Mouse (Mus musculus) macrophage (primary cell): Measurements from ENCODE around the gene Dok7. TPM values are rescaled to one million over a fixed set of nuclear protein-coding genes. Genes with fewer than 3 reads are reported as not detected.

Experiments
- H3K27ac ChIP-seq: fragments of 350-480 bp; formaldehyde crosslinking; 2 replicates; pipeline ENCODE4 v1.9.0; 2021
- H3K36me3 ChIP-seq: fragments of 350-480 bp; formaldehyde crosslinking; 2 replicates; pipeline ENCODE4 v1.9.0; 2021; ENCODE audit errors: inconsistent target
- H3K4me3 ChIP-seq: fragments of 350-480 bp; formaldehyde crosslinking; 2 replicates; pipeline ENCODE4 v1.9.0; 2021; ENCODE audit errors: inconsistent target
- H3K79me2 ChIP-seq: fragments of 350-480 bp; formaldehyde crosslinking; 2 replicates; pipeline ENCODE4 v1.9.0; 2021; ENCODE audit errors: inconsistent target
- WGBS: methylation state at CpG from one replicate; pipeline ENCODE4 v1.1.7; 2026; ENCODE audit warnings: inconsistent platforms; ENCODE audit not compliant: missing documents; 5-methylcytosine and 5-hydroxymethylcytosine counted together
- polyA plus RNA-seq: library from polyadenylated mRNA; stranded (reverse); fragments of 250-400 nt; gene quantifications from 3 replicates; pipeline ENCODE4 v1.2.4, GENCODE M21; 2018; ENCODE audit warnings: inconsistent platforms

The Dok7 gene
- polyA plus RNA-seq, 1 experiment from 2014 or later: 0.07 TPM

DNA sequence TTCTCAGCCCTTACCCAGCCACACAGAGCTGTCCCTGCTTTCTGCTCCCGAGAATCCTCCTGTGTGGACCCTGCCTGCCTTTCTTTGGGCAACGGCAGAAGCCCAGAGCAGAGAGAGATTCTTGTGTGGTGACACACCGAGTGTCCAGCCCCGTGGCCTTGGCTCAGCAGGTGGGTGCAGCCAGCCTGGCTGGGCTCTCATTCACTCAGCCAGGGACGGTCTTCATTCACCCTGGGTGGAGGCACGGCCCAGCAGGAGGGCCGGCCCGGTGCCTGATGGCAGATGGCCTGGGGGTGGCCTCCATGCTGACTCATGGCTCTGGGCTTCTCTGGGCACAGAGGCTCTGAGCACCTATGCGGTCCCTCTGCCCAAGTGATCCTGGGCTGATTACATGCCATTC lies 17.4 kb downstream of the Dok7 start:
- 76% methylated on average over 9 of the region's 9 CpGs for WGBS

DNA sequence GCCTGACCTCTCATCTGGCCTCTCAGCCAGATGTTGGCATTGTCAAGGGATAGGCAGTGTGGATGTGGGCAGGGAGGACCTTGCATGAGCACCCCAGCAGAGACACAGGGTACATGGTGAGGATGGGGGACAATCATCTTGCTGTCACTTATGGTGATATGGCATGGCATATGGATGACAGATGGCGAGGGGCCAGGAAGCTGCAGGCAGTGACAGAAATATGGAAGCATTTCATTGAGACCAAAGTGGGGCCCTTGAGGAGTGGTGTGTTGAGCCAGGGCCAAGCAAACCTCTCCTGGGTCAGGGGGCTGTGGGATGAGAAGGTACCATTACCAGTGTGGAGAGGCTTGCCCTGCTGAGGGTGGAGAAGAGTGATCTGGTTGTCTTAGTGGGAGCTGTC lies 19.8 kb downstream of the Dok7 start:
- WGBS: 83% methylated on average over 1 of the region's 1 CpGs
- no peaks in the 10 kb centered on the region for H3K79me2 ChIP-seq
- no peaks in the 10 kb centered on the region for H3K36me3 ChIP-seq
- no peak overlapping the region for H3K4me3 ChIP-seq
- H3K27ac ChIP-seq: no peak overlapping the region

More for the DNA sequence above, 17.4 kb downstream of the Dok7 start:
- no peak overlapping the region for H3K27ac ChIP-seq
- H3K36me3 ChIP-seq: no peaks in the 10 kb centered on the region
- no peaks in the 10 kb centered on the region for H3K79me2 ChIP-seq
- H3K4me3 ChIP-seq: no peak overlapping the region

- 90% methylated on average over 17 of the region's 18 CpGs for WGBS
- Histone ChIP-seq H3K27ac (no peak overlapping the region), H3K36me3 (no peaks in the 10 kb centered on the region)
These were observed 22.5 kb downstream of the Dok7 start for GRCm38 (mm10) chr5:35079101-35079500.

DNA sequence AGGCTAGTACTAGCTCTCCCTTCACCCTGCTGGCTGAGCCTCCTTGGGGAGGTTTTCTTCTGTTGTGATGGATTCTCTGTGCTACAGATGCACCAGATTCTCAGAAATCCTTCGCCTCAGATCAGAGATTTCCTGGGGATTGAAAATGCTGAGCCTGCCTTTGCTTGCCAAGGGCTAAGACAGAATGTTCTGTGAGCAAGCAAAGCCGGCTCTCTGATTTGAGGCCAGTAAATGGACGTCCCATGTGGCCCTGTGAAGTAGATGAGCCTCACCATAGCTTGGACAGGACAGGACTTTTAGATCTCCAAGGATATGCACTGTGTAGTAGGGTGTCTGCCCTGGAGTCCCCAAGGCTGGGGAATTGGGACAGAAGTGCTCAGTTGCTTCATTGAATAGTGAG lies 28.3 kb downstream of the Dok7 start:
- WGBS: 87% methylated on average over 3 of the region's 3 CpGs
- H3K4me3 ChIP-seq: no peak overlapping the region
- no peaks in the 10 kb centered on the region for H3K79me2 ChIP-seq
- H3K36me3 ChIP-seq: no peaks in the 10 kb centered on the region
- H3K27ac ChIP-seq: no peak overlapping the region

More at GRCm38 (mm10) chr5:35079101-35079500, 22.5 kb downstream of the Dok7 start:
- no peaks in the 10 kb centered on the region for H3K79me2 ChIP-seq
- H3K4me3 ChIP-seq: no peak overlapping the region

DNA sequence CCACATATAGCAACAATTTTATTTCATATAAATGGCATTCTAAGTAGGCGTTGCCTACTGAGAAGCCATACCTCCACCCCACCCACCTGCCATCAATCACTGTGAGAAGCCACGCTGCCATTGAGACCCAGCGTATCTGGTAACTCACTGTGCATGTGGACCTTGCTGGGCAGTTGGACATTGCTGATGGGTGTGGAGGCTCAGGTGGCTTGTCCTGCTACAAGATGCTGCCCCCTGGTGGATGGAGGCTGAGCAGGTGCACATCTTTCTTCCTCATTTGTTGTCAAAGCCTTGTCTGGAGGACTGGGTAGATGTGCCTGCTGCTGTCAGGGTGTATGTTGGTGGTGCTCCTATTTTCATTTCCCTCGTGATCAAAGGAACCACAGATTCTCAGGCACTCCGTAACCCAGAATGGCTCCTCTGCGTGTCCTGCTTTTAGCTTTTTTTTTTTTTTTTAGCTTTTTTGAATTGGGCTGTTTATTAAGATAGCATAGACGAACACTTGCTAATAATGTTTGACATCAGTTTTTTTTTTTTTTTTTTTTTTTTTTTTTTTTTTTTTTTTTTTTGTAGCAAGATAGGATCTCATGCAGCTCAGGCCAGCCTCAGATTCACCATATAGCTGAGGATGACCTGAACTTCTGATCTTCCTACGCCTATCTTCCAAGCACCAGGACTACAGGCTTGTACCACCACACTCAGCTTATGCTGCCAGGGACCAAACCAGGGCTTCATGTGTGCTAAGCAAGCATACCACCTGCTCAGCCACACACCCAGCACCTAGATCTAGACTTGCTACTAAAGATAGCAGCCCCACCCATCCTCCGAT lies 32.4 kb downstream of the Dok7 start:
- no peaks in the 10 kb centered on the region for H3K79me2 ChIP-seq
- no peak overlapping the region for H3K4me3 ChIP-seq
- peaks cover 23% of the 10 kb centered on the region for H3K36me3 ChIP-seq
- 66% methylated on average over 9 of the region's 9 CpGs for WGBS
- H3K27ac ChIP-seq: no peak overlapping the region

DNA sequence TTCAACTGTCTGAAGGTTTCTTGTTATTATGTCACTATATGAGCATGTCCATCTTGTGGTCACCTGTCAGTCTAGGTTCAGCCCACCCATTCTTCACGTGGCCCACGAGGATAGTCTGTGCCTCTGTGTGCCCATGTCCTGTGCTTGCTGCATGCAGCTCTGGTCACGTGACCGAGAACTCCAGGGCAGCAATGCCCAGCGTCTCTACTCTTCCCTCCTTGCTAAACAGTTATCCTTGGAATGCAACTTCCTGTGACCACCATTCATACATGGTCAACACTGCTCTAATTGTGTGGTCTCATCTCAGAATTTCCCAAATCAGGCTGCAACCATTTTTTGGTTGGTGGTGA lies 33.0 kb downstream of the Dok7 start:
- 88% methylated on average over 5 of the region's 5 CpGs for WGBS
- Histone ChIP-seq H3K36me3 (peaks cover 27% of the 10 kb centered on the region), H3K4me3 (no peak overlapping the region), H3K79me2 (no peaks in the 10 kb centered on the region), H3K27ac (no peak overlapping the region)

DNA sequence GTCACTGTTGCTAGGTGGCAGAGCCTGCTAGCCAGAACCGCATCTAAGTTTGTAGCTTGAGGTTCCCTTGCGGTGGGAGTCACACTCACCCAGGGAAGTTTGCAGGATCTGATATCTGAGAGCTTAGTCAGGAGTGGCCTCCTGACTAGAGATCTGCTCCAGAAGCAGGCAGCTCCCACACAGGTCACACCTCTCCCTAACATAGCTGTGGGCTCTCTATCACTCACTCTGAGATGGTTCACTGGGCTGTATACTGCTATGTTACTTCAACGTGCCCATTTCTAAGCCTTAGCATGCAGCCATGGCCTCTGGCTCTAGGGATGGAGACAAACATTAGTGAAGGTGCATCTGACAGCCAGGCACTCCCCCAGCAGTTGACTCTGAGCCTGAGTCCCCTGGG lies 35.1 kb downstream of the Dok7 start:
- 91% methylated on average over 3 of the region's 3 CpGs for WGBS
- peaks cover 47% of the 10 kb centered on the region for H3K36me3 ChIP-seq

GRCm38 (mm10) chr5:35103086-35103485 lies 46.5 kb downstream of the Dok7 start:
- Histone ChIP-seq H3K36me3 (peaks cover 37% of the 10 kb centered on the region), H3K4me3 (no peak overlapping the region), H3K79me2 (peaks cover 39% of the 10 kb centered on the region), H3K27ac (no peak overlapping the region)
- 18% methylated on average over 8 of the region's 8 CpGs for WGBS

More for the DNA sequence above, 35.1 kb downstream of the Dok7 start:
- Histone ChIP-seq H3K79me2 (no peaks in the 10 kb centered on the region), H3K4me3 (no peak overlapping the region), H3K27ac (no peak overlapping the region)

DNA sequence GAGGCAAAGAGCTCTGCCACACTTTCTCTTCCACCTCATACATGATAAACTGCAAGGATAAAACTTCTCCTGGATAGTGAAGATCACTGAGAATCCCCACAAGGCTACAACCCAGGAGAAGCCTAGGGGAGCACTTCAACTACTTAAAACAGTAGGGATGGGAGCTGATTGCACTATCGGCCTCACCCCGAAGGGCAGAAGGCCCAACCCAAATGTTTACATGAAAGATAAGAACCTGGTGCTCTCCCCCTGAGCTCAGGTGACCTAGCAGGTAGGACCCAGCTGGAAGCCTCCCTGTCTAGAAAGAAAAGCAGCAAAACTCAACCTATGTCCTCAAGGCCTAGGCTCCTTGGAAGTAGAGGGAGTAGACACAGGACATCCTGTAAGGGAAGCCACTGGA lies 47.0 kb downstream of the Dok7 start:
- H3K36me3 ChIP-seq: peaks cover 33% of the 10 kb centered on the region
- no peak overlapping the region for H3K27ac ChIP-seq
- 81% methylated on average over 2 of the region's 2 CpGs for WGBS
- peaks cover 39% of the 10 kb centered on the region for H3K79me2 ChIP-seq
- no peak overlapping the region for H3K4me3 ChIP-seq

DNA sequence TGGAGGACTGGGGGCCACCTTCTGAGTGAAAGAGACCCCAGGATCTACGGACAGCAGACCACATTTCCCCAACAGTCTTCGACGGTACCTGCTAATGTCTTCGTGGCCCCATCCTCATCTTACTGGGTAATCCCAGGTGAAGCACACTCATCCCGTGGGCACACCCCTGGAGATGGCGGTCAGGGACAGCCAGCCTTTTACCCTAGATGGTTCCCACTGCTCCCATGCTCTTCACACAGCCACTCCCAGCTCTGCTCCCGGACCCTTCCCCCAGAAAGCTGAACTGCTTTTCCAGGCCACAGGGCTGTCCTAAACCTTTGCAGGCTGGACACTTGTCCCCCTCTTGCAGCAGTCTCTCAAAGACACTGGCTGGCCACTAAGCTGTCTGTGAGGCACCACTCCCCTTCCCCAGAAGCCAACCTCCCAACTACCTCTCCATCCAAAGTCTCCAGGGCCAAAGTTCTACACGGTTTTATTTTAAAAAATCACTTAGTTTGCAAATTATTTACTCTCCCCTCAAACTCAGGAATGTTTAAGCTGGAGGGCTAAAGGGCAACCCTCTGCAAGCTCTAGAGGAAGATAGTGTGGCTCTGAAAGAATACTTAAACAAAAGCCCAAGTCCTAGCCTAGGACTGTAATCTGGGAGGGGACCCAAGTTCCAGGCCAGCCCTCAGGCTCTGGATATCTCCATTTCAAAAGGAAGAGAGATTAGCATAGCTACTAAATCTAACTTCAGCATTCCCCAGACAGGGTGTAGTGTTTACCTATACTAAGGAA lies 47.8 kb downstream of the Dok7 start:
- Histone ChIP-seq H3K79me2 (peaks cover 39% of the 10 kb centered on the region), H3K4me3 (peak overlapping the region; percentile 74), H3K36me3 (peaks cover 24% of the 10 kb centered on the region), H3K27ac (no peak overlapping the region)
- 87% methylated on average over 8 of the region's 8 CpGs for WGBS

DNA sequence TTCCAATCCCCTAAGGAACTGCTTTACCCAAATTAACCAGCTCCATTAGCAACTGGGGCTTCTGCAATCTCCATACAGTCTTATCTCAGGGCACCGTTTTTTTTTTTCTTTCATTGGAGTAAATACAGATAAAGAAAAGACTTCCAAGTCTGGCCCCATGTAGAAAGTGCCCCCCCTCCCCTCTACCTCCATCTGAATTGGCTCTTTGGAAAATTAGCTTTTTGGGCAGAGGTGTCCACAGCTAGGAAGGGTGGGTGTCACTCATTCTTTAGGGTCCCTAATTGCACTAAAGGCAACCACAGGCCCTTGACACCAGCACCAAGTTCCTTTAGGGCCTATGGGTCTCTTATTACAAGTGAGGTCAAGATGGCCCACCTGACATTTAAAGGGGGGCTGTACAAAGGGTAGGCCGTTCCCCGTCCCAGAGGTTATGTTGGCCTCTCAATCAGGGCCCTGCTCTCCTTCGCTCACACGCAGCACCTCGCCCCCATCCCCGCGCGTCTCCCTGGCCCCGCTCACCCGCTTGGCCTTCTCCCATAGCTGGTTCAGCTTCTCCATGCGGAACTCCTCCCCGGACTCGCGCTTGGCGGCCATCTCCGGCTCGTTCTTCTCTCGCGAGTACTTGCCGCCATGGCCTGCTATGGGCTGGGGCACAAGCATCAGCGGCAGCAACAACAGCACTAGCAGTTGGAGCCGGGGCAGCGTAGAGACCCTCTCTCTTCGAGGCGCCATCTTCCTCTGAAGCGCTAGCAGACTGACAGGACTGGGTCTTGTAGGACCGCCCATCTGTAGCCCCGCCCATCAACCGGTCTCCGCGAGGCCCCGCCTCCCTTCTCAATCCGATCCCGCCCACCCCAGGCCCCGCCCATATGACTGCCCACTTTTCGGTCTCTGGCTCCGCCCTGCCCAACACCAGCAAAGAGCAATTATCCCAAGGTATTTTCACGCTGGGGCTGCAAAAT lies 48.7 kb downstream of the Dok7 start, which contains the start of gene Lrpap1:
TSS of gene Lrpap1 (minus strand) at position 807 of the 962 bp plus-strand sequence.
- H3K4me3 ChIP-seq: peak within 1 kb of the TSS; percentile 74
- WGBS: 0% methylated on average over 39 of the region's 39 CpGs
- peak within 1 kb of the TSS; percentile 54 for H3K27ac ChIP-seq
- H3K36me3 ChIP-seq: peaks cover 16% of the 10 kb centered on the region
- H3K79me2 ChIP-seq: peaks cover 39% of the 10 kb centered on the region

DNA sequence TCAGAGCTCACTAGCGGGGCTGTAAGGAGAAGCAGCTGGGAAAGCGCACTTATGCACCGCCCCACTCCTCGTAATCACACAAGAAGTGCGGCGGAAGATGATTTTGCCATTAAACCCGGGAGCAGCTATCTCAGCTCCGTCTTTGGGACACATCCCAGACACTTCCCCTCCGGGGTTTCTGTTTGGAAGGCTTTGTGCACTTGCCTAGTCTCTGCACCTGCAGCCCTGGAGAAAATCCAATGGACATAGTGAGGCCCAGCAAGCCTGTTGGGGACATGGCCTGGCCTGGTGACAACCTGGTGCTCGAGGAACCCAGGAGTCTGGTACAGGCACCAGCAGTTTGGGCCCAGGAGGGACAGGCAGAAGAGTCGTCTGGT lies 49.3 kb downstream of the Dok7 start:
- Histone ChIP-seq H3K79me2 (peaks cover 39% of the 10 kb centered on the region), H3K27ac (peak overlapping the region; percentile 54), H3K36me3 (peaks cover 10% of the 10 kb centered on the region), H3K4me3 (peak overlapping the region; percentile 74)
- WGBS: 10% methylated on average over 11 of the region's 11 CpGs

- Histone ChIP-seq H3K4me3 (no peak overlapping the region), H3K27ac (no peak overlapping the region), H3K79me2 (no peaks in the 10 kb centered on the region), H3K36me3 (no peaks in the 10 kb centered on the region)
- WGBS: 93% methylated on average over 4 of the region's 4 CpGs
These were observed 55.9 kb downstream of the Dok7 start for GRCm38 (mm10) chr5:35112444-35112843.

DNA sequence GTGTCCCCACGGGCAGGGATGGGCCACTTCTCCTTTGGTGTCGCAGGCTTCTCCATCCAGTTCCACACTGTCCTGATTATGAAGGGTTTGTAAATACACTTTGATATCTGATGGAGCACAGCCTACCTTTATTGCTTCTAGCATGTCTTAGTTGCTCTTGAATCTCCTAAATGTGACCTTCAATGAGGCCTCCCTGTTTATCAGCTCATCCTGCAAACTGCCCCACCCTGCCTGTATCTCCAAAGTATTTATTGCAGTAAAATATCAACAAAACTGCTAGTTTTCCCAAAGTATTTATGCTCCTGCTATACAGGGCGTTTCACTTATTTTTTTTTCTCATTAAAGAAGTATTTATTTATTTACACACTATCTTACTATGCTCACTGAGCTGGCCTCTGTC lies 59.4 kb downstream of the Dok7 start:
- WGBS: 81% methylated on average over 3 of the region's 3 CpGs

More for the DNA sequence above, 59.4 kb downstream of the Dok7 start:
- Histone ChIP-seq H3K79me2 (no peaks in the 10 kb centered on the region), H3K36me3 (no peaks in the 10 kb centered on the region), H3K4me3 (no peak overlapping the region), H3K27ac (no peak overlapping the region)
